Mouse (Mus musculus) T-helper 2 cell (primary cell): ENCODE data around the gene Usp8.

ENCODE experiments used
- in situ Hi-C: fragments of 300-600 bp; cut with MboI, MseI; formaldehyde crosslinking; loops from one replicate; pipeline ENCODE4 v1.15.1; 2025; ENCODE audit warnings: high pct_unique_total_duplicates

The Usp8 gene

GRCm38 (mm10) chr2:126706759-126707437 lies at the start of gene Usp8:
Gene Usp8 (plus strand): TSS chr2:126707328.
- in situ Hi-C loops = no loop called here

GRCm38 (mm10) chr2:126663481-126663880 lies 43.6 kb upstream of the Usp8 start:
- in situ Hi-C loops = no loop called here

GRCm38 (mm10) chr2:126665984-126666383 lies 41.1 kb upstream of the Usp8 start:
- in situ Hi-C loops = loop anchor here (5.0 kb wide), 1 partner anchor 69 kb away; no protein-coding TSS in a partner anchor

- in situ Hi-C loops = loop anchor here (5.0 kb wide), 1 partner anchor 71 kb away; no protein-coding TSS in a partner anchor
Observed at GRCm38 (mm10) chr2:126668621-126669252, 38.4 kb upstream of the Usp8 start.

- in situ Hi-C loops = no loop called here
Observed at GRCm38 (mm10) chr2:126673317-126674242, 33.5 kb upstream of the Usp8 start.

GRCm38 (mm10) chr2:126674441-126675168 lies 32.5 kb upstream of the Usp8 start:
- in situ Hi-C loops = no loop called here

- in situ Hi-C loops = no loop called here
Observed at GRCm38 (mm10) chr2:126675169-126676121, 31.7 kb upstream of the Usp8 start.

GRCm38 (mm10) chr2:126676122-126676515 lies 31.0 kb upstream of the Usp8 start, which contains the start of gene Gabpb1:
Gene Gabpb1 (minus strand): TSS chr2:126676337.
- in situ Hi-C loops = no loop called here

GRCm38 (mm10) chr2:126677366-126677765 lies 29.8 kb upstream of the Usp8 start:
- in situ Hi-C loops = no loop called here

- in situ Hi-C loops = no loop called here
Observed at GRCm38 (mm10) chr2:126682333-126682732, 24.8 kb upstream of the Usp8 start.

- in situ Hi-C loops = no loop called here
Observed at GRCm38 (mm10) chr2:126682937-126683336, 24.2 kb upstream of the Usp8 start.

- in situ Hi-C loops = no loop called here
Observed at GRCm38 (mm10) chr2:126691290-126691689, 15.8 kb upstream of the Usp8 start.

GRCm38 (mm10) chr2:126695285-126695684 lies 11.8 kb upstream of the Usp8 start:
- in situ Hi-C loops = no loop called here

- in situ Hi-C loops = no loop called here
Observed at GRCm38 (mm10) chr2:126707438-126707779, 281 bp downstream of the Usp8 start.

- in situ Hi-C loops = no loop called here
Observed at GRCm38 (mm10) chr2:126708361-126708760, 1.2 kb downstream of the Usp8 start.

GRCm38 (mm10) chr2:126712526-126712925 lies 5.4 kb downstream of the Usp8 start:
- in situ Hi-C loops = no loop called here

GRCm38 (mm10) chr2:126712950-126713349 lies 5.8 kb downstream of the Usp8 start:
- in situ Hi-C loops = no loop called here

GRCm38 (mm10) chr2:126729207-126729606 lies 22.1 kb downstream of the Usp8 start:
- in situ Hi-C loops = no loop called here

- in situ Hi-C loops = loop anchor here (5.0 kb wide), 1 partner anchor 42 kb away; no protein-coding TSS in a partner anchor
Observed at GRCm38 (mm10) chr2:126730502-126730901, 23.4 kb downstream of the Usp8 start.
